Mouse (Mus musculus) left cerebral cortex, postnatal 10 days (tissue): ENCODE results near the gene Spata13. TPM values are rescaled to one million over a fixed set of nuclear protein-coding genes. Genes with fewer than 3 reads are reported as not detected.

Source experiments
- DNase-seq, 2 experiments: peaks; one replicate each; pipeline ENCODE4 v3.0.0; 2021 to 2022; ENCODE audit warnings: low spot score in 2 of 2, mixed read lengths in 1 of 2; ENCODE audit errors: extremely low spot score in 1 of 2
- intact Hi-C: fragments of 180-260 bp; cut with DNase I; formaldehyde crosslinking; loops from one replicate; pipeline ENCODE4 v1.15.1; 2025
- total RNA-seq, 2 experiments: library from RNA; stranded (reverse); gene quantifications; 2 replicates each; pipeline ENCODE4 v1.2.3; 2021

Spata13 gene
- total RNA-seq, 2 experiments from 2014 or later = 15.8 to 18.9 TPM

DNA sequence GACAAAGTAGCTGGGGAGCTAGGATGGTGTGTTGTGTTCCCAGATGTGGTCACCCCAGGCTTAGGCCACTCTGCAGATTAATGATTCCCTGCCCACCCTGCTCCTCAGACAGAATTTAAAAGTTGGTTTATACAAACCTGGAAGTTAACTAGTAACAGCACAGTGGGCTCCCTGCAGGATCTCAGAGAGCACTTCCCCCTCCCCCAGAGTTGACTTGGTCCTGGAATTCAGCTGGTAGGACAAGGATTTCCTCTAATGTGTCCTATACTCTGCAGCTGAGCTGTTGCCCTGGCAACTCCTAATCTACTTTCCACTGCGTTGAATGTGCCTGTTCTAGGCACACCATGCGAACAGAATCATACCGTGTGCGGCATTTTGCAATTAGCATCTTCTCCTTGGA is 30.8 kb downstream of the Spata13 start:
- DNase-seq = no peak
- intact Hi-C loops = no loop called here

- intact Hi-C loops = no loop called here
- peak in 1 of 2 experiments; percentile 7 for DNase-seq
Measured at GRCm38 (mm10) chr14:60665263-60665662, 31.5 kb downstream of the Spata13 start.

- DNase-seq = no peak
- intact Hi-C loops = no loop called here
Measured at GRCm38 (mm10) chr14:60666252-60666651, 32.5 kb downstream of the Spata13 start.

DNA sequence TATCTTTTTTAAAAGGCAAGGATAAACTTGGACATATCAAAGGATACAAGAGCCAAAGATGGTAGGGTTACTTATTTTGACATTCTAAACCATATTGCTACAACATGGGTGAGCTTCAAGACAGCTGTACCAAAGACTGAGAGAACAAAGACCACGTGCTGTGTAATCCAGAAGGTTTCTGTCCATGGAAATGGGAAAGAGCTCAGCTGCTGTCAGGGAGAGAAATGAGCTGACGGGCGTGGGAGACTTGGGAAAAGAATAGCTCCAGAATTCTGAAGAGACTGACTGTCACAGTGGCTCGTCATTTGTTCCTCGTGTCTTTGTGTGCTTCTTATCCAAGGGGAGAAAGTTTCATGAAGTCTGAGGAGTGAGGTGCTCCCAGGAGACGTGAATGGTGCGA is 36.4 kb downstream of the Spata13 start:
- peak; percentile 16 to 31 for DNase-seq

GRCm38 (mm10) chr14:60671504-60671903 is 37.7 kb downstream of the Spata13 start:
- intact Hi-C loops = no loop called here
- peak in 1 of 2 experiments; percentile 4 for DNase-seq

More for the DNA sequence above, 36.4 kb downstream of the Spata13 start:
- intact Hi-C loops = no loop called here

- intact Hi-C loops = no loop called here
- DNase-seq = no peak
Measured at GRCm38 (mm10) chr14:60675697-60676096, 41.9 kb downstream of the Spata13 start.

GRCm38 (mm10) chr14:60676625-60677314 is 43.0 kb downstream of the Spata13 start:
- intact Hi-C loops = no loop called here
- DNase-seq = peak in 1 of 2 experiments; percentile 9

DNA sequence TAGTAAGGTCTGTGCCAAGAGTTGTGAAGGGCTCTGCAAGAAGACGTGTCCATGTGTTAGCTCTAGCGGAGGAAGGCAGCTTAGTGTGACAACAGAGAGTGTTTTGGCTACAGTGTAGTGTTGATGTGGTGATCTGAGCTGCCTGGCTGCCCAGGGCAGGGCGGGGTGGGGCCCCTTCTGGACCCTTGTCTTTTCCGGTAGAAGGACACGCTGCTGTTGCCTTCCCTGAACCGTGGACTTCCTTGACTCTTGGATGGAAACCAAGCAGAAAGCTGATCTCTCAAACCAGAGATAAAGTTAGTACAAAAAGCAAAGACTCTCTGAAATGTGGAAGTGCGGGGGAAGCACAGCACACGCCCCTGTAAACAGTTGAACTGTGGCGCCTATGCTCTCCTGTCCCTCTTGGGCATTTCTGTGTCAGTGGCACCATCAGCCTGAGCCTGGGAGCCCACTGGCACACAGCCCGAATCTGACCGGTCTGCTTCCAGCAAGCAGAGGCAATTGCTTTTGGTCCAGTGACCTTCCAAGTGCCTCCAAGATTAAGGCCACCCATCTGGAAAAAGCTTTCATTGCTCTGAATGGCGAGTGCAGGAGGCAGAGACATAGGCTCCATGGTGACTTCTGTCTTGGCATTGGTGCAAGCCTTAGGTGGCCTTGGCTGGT is 48.7 kb downstream of the Spata13 start:
- DNase-seq = peak; percentile 35 to 74
- intact Hi-C loops = loop anchor here (5.0 kb wide), 1 partner anchor 45 kb away; no protein-coding TSS in a partner anchor

GRCm38 (mm10) chr14:60683989-60684388 is 50.2 kb downstream of the Spata13 start:
- DNase-seq = no peak
- intact Hi-C loops = loop anchor here (5.0 kb wide), 1 partner anchor 47 kb away; no protein-coding TSS in a partner anchor

GRCm38 (mm10) chr14:60686733-60687132 is 52.9 kb downstream of the Spata13 start:
- DNase-seq = no peak
- intact Hi-C loops = no loop called here

- DNase-seq = no peak
- intact Hi-C loops = no loop called here
Measured at GRCm38 (mm10) chr14:60687241-60687640, 53.4 kb downstream of the Spata13 start.

- DNase-seq = peak; percentile 44 to 71
- intact Hi-C loops = loop anchor here (2.0 kb wide), 1 partner anchor 164 kb away; no protein-coding TSS in a partner anchor
Measured at GRCm38 (mm10) chr14:60688509-60689205, 54.9 kb downstream of the Spata13 start.

DNA sequence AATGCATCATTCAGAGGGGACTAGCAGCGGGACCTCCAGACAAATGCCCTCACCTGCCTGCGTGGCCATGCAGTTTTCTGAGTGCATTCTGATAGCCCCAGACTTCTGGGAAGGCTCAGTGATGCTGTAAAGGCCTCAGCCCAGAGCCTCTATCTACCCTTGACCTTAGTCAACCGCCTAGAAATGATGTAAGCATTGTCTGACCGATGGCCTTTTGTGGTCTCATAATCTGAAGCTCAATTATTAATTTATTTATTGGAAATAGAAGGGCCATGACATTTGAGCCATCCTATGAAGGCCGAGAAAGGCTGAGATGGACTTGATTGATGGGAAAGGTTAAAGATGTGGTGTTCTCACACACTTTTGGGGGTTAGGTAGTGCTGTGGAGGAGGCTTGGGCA is 56.0 kb downstream of the Spata13 start:
- intact Hi-C loops = loop anchor here (2.0 to 10.0 kb wide), 3 partner anchors 165 to 652 kb away; partner anchors contain the start of genes Gm49336 and Nupl1
- DNase-seq = no peak

GRCm38 (mm10) chr14:60690631-60691030 is 56.8 kb downstream of the Spata13 start:
- intact Hi-C loops = loop anchor here (5.0 to 10.0 kb wide), 2 partner anchors 436 to 653 kb away; partner anchors contain the start of genes Gm49336 and Nupl1
- no peak for DNase-seq

- no peak for DNase-seq
- intact Hi-C loops = loop anchor here (5.0 to 10.0 kb wide), 2 partner anchors 438 to 656 kb away; partner anchors contain the start of genes Gm49336 and Nupl1
Measured at GRCm38 (mm10) chr14:60693122-60693536, 59.3 kb downstream of the Spata13 start.

DNA sequence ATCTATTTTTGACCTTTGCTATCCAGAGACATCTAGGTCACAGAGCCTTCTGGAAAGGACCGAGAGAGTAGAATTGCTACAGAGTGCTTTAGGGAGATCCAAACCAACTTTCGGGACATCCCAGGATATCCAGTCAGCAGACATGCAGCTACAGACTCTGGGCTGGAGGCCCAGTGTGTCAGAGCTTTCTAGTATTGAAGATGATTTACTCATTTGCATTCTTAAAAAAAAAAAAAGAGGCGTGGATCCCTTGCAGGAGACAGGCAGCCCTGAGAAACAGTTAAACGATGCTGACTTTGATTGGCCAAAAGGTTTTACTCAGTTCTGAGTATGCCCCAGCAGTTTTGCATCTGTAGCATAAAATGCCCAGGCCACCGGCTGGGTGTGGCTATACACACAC is 59.9 kb downstream of the Spata13 start:
- DNase-seq = no peak
- intact Hi-C loops = loop anchor here (5.0 to 10.0 kb wide), 2 partner anchors 439 to 656 kb away; partner anchors contain the start of genes Gm49336 and Nupl1

GRCm38 (mm10) chr14:60694215-60694997 is 60.6 kb downstream of the Spata13 start:
- intact Hi-C loops = loop anchor here (5.0 to 10.0 kb wide), 2 partner anchors 440 to 657 kb away; partner anchors contain the start of genes Gm49336 and Nupl1
- peak; percentile 48 to 63 for DNase-seq

GRCm38 (mm10) chr14:60697351-60697750 is 63.5 kb downstream of the Spata13 start:
- intact Hi-C loops = loop anchor here (10.0 kb wide), 1 partner anchor 443 kb away; the partner anchor contains the start of genes Gm49336 and Nupl1
- DNase-seq = no peak
